ENCODE assay signal across 8 mouse cellular contexts in genomic region chr9:14750901-14751502, GRCm38 (mm10). TPM values are rescaled to one million over a fixed set of nuclear protein-coding genes. Genes with fewer than 3 reads are reported as not detected.
A peak's percentile ranks its signal among the peaks of the same experiment; 100 is the strongest.
DNase-seq lines count a peak whose midpoint lies in the region; ATAC-seq lines count a peak whose summit lies in the region.

No protein-coding gene starts in this region.

- H3K27ac ChIP-seq in forebrain, embryonic 14.5 days (ENCODE audit: low read depth, low read length): no peak overlapping the region
- no peak overlapping the region for H3K27ac ChIP-seq in limb, embryonic 11.5 days (replicated peaks; ENCODE audit: low read depth, low read length)
- H3K27ac ChIP-seq in midbrain, embryonic 16.5 days (ENCODE audit: low read length): no peak overlapping the region

- H3K4me1 ChIP-seq in forebrain, embryonic 14.5 days (ENCODE audit: control insufficient read depth, insufficient read depth, low read length): no peaks in the 10 kb centered on the region
- peaks cover 6% of the 10 kb centered on the region; the same call in 1 of the 2 replicates for H3K4me1 ChIP-seq in limb, embryonic 11.5 days (ENCODE audit: control insufficient read depth, insufficient read depth, low read length)
- H3K4me1 ChIP-seq in midbrain, embryonic 16.5 days (ENCODE audit: control insufficient read depth, insufficient read depth, low read length): peaks cover 8% of the 10 kb centered on the region; the same call in 1 of the 2 replicates

- 59% methylated on average over 42 of the region's 42 CpGs for WGBS in forebrain, embryonic 14.5 days
- WGBS in limb, embryonic 11.5 days: 58% methylated on average over 42 of the region's 42 CpGs
- WGBS in midbrain, embryonic 16.5 days: 57% methylated on average over 42 of the region's 42 CpGs

- peaks cover 8% of the 10 kb centered on the region; the same call in 1 of the 2 replicates for H3K27me3 ChIP-seq in forebrain, embryonic 14.5 days (replicated peaks; ENCODE audit: control insufficient read depth, insufficient read depth, low read length)
- no peaks in the 10 kb centered on the region for H3K27me3 ChIP-seq in limb, embryonic 11.5 days (ENCODE audit: control insufficient read depth, insufficient read depth, low read length)
- H3K27me3 ChIP-seq in midbrain, embryonic 16.5 days (ENCODE audit: control insufficient read depth, insufficient read depth, low read depth, low read length): peaks cover 8% of the 10 kb centered on the region; the same call in 1 of the 2 replicates

- ATAC-seq in forebrain, embryonic 14.5 days: peak; percentile 36
- ATAC-seq in limb, embryonic 11.5 days (ENCODE audit: insufficient number of reproducible peaks, low FRiP score, low TSS enrichment, low read depth): no peak; the same call in none of the 2 replicates
- peak; percentile 32 for ATAC-seq in midbrain, embryonic 16.5 days

- no peaks in the 10 kb centered on the region for H3K9me3 ChIP-seq in forebrain, embryonic 14.5 days (replicated peaks; ENCODE audit: control insufficient read depth, low read length)
- H3K9me3 ChIP-seq in limb, embryonic 11.5 days (ENCODE audit: control insufficient read depth, low read length): no peaks in the 10 kb centered on the region
- H3K9me3 ChIP-seq in midbrain, embryonic 16.5 days (replicated peaks; ENCODE audit: control insufficient read depth, low read length, poor library complexity, severe bottlenecking): no peaks in the 10 kb centered on the region

- H3K9ac ChIP-seq in forebrain, embryonic 14.5 days (ENCODE audit: low read length): peak overlapping the region; percentile 61
- peak overlapping the region; percentile 77 for H3K9ac ChIP-seq in limb, embryonic 11.5 days (ENCODE audit: low read length)
- peak overlapping the region; percentile 76 for H3K9ac ChIP-seq in midbrain, embryonic 16.5 days (ENCODE audit: low read depth, low read length)

- H3K36me3 ChIP-seq in forebrain, embryonic 14.5 days (ENCODE audit: control insufficient read depth, insufficient read depth, low read length): no peaks in the 10 kb centered on the region
- H3K36me3 ChIP-seq in limb, embryonic 11.5 days (ENCODE audit: control insufficient read depth, insufficient read depth, low read length): no peaks in the 10 kb centered on the region
- no peaks in the 10 kb centered on the region for H3K36me3 ChIP-seq in midbrain, embryonic 16.5 days (ENCODE audit: control insufficient read depth, insufficient read depth, low read length)

- peak overlapping the region; percentile 44 for H3K4me3 ChIP-seq in forebrain, embryonic 14.5 days (ENCODE audit: low read depth, low read length)
- H3K4me3 ChIP-seq in limb, embryonic 11.5 days (ENCODE audit: low read depth, low read length): peak overlapping the region; percentile 58
- H3K4me3 ChIP-seq in midbrain, embryonic 16.5 days (ENCODE audit: low read depth, low read length): peak overlapping the region; percentile 58

- peak; percentile 7 for DNase-seq in urinary bladder, postnatal 14 days (ENCODE audit: low spot score)
- no peak for DNase-seq in urinary bladder, postnatal 25 days (ENCODE audit: low spot score)
- peak; percentile 21 for DNase-seq in forebrain, embryonic 14.5 days (ENCODE audit: low spot score)
- DNase-seq in limb, embryonic 11.5 days (ENCODE audit: low spot score): no peak
- DNase-seq in left cerebral cortex, adult 18-20 months (ENCODE audit: low spot score in 2 of 2): no peak
- no peak for DNase-seq in cerebellum, adult 9-10 months
- DNase-seq in frontal cortex, postnatal 25 days (ENCODE audit: low spot score in 2 of 2): no peak

- H3K4me2 ChIP-seq in forebrain, embryonic 14.5 days (ENCODE audit: low read length): peak overlapping the region; percentile 86
- H3K4me2 ChIP-seq in limb, embryonic 11.5 days (ENCODE audit: low read depth, severe bottlenecking): peak overlapping the region; percentile 90
- H3K4me2 ChIP-seq in midbrain, embryonic 16.5 days (ENCODE audit: low read length): peak overlapping the region; percentile 94

RNA-seq across cellular contexts. Expression of gene Fut4, which starts 1.2 kb away (rescaled TPM):
- 0.36 and 0.58 TPM in 2 replicates for polyA plus RNA-seq in forebrain, embryonic 14.5 days (2014; fragmentation: Nextera tagmentation; extraction: Ambion mirVana)
- polyA plus RNA-seq in limb, embryonic 11.5 days (2014; fragmentation: Nextera tagmentation; extraction: Ambion mirVana): 5.2 TPM in 2 replicates
- 1.7 and 2.0 TPM in 2 replicates for polyA plus RNA-seq in midbrain, embryonic 16.5 days (2015; fragmentation: Nextera tagmentation; extraction: Ambion mirVana)
- total RNA-seq in left cerebral cortex, adult 18-20 months (2021): under 1 TPM; 0.21 to 0.23 TPM

RNA-seq across cellular contexts. Expression of gene Piwil4, which starts 10.5 kb away (rescaled TPM):
- polyA plus RNA-seq in forebrain, embryonic 14.5 days (2014; fragmentation: Nextera tagmentation; extraction: Ambion mirVana): 0.10 and 0.17 TPM in 2 replicates
- polyA plus RNA-seq in limb, embryonic 11.5 days (2014; fragmentation: Nextera tagmentation; extraction: Ambion mirVana): 0.09 TPM in 1 of 2 replicates, not detected in the other
- 0.30 and 0.34 TPM in 2 replicates for polyA plus RNA-seq in midbrain, embryonic 16.5 days (2015; fragmentation: Nextera tagmentation; extraction: Ambion mirVana)
- total RNA-seq in left cerebral cortex, adult 18-20 months (2021): not detected

RNA-seq across cellular contexts. Expression of gene 1700012B09Rik, which starts 19.8 kb away (rescaled TPM):
- 3.2 and 4.5 TPM in 2 replicates for polyA plus RNA-seq in forebrain, embryonic 14.5 days (2014; fragmentation: Nextera tagmentation; extraction: Ambion mirVana)
- polyA plus RNA-seq in limb, embryonic 11.5 days (2014; fragmentation: Nextera tagmentation; extraction: Ambion mirVana): not detected in 2 replicates
- 3.6 and 4.5 TPM in 2 replicates for polyA plus RNA-seq in midbrain, embryonic 16.5 days (2015; fragmentation: Nextera tagmentation; extraction: Ambion mirVana)
- not detected for total RNA-seq in left cerebral cortex, adult 18-20 months (2021)

RNA-seq across cellular contexts. Expression of gene Mre11a, which starts 33.5 kb away (rescaled TPM):
- polyA plus RNA-seq in forebrain, embryonic 14.5 days (2014; fragmentation: Nextera tagmentation; extraction: Ambion mirVana): 12.3 and 14.1 TPM in 2 replicates
- polyA plus RNA-seq in limb, embryonic 11.5 days (2014; fragmentation: Nextera tagmentation; extraction: Ambion mirVana): 38.7 and 40.3 TPM in 2 replicates
- 10.5 and 13.1 TPM in 2 replicates for polyA plus RNA-seq in midbrain, embryonic 16.5 days (2015; fragmentation: Nextera tagmentation; extraction: Ambion mirVana)
- 10 to 100 TPM; 15.2 to 17.8 TPM for total RNA-seq in left cerebral cortex, adult 18-20 months (2021)

RNA-seq across cellular contexts. Expression of gene Ankrd49, which starts 33.7 kb away (rescaled TPM):
- polyA plus RNA-seq in forebrain, embryonic 14.5 days (2014; fragmentation: Nextera tagmentation; extraction: Ambion mirVana): 47.6 and 48.6 TPM in 2 replicates
- 50.0 and 53.4 TPM in 2 replicates for polyA plus RNA-seq in limb, embryonic 11.5 days (2014; fragmentation: Nextera tagmentation; extraction: Ambion mirVana)
- polyA plus RNA-seq in midbrain, embryonic 16.5 days (2015; fragmentation: Nextera tagmentation; extraction: Ambion mirVana): 27.9 and 30.9 TPM in 2 replicates
- total RNA-seq in left cerebral cortex, adult 18-20 months (2021): 10 to 100 TPM; 11.1 to 11.3 TPM

Comparison
In these comparisons a context has a peak if more than half of its experiments do, and no peak if none do; other contexts are left out.
1. DNase-seq: peak in urinary bladder, postnatal 14 days (single experiment) and forebrain, embryonic 14.5 days (single experiment); none in urinary bladder, postnatal 25 days (single experiment), limb, embryonic 11.5 days (single experiment), left cerebral cortex, adult 18-20 months (0 of 2), cerebellum, adult 9-10 months (single experiment) and frontal cortex, postnatal 25 days (0 of 2).
2. Peak in every context shown above with its lines, with median percentiles within 50 percentile points of each other: H3K4me2 ChIP-seq, H3K4me3 ChIP-seq and H3K9ac ChIP-seq.